Mouse (Mus musculus) neural tube, embryonic 10.5 days (tissue): ENCODE measurements around the gene Gm9887.

Source experiments
- DNase-seq: peaks from one replicate; pipeline ENCODE4 v3.0.0-alpha.2; 2017; ENCODE audit warnings: low spot score; ENCODE audit errors: extremely low spot score

The Gm9887 gene

GRCm38 (mm10) chr12:69371854-69372671 is at the start of gene Gm9887, which contains the start of gene Arf6:
TSS of gene Gm9887 (minus strand) at chr12:69372458.
TSS of gene Arf6 (plus strand) at chr12:69372150.
- DNase-seq, result peak; percentile 96

DNA sequence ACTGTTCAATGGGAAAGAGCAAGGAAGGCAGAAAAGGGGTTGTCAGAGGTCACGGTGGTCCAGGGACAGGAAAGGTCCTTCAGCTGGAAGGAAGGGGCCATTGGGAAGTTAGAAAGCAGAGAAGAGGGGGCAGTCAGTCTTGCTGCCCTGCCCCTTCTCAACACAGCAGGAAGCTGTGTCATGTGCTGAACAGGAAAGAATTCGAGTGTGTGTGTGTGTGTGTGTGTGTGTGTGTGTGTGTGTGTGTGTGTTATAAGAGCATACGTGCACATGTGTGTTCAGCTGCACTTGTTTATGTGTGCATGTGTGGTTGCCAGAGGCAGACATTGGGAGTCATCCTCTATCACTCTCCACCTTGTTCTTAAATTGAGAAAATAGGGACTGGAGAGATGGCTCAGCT is 48.5 kb upstream of the Gm9887 start:
- DNase-seq, result no peak

GRCm38 (mm10) chr12:69419606-69420005 is 47.3 kb upstream of the Gm9887 start:
- DNase-seq, result no peak

GRCm38 (mm10) chr12:69419017-69419605 is 46.9 kb upstream of the Gm9887 start:
- DNase-seq, result no peak

- no peak for DNase-seq
These were observed 46.3 kb upstream of the Gm9887 start for GRCm38 (mm10) chr12:69418606-69419005.

DNA sequence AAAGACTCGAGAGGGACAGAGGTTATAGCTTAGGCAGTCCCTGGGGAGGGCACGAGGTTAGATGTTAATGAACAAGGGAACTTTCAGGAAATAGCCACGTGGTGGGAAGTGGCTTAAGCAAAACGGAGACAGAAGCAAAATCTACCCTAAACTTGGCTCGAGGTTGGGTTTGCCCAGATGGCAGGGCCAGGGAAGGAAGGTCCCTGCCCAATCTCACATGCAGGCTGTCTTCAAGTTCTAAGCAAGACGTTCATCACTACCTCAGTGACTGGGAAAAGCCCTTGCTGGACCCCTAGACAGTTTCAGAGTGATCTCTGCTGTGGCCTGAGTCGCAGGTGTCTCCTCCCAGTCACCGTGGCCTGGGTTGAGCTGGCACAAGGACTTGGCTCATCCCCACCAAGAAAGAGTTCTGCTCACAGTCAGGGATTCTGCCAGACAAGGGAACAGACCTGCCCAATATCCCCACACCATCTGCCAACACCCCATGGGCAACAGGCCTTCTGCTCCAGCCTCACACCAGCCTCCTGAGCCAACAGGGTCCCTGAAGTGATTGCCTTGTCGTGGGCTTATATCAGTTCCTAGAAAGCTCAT is 45.5 kb upstream of the Gm9887 start:
- DNase-seq, result no peak

DNA sequence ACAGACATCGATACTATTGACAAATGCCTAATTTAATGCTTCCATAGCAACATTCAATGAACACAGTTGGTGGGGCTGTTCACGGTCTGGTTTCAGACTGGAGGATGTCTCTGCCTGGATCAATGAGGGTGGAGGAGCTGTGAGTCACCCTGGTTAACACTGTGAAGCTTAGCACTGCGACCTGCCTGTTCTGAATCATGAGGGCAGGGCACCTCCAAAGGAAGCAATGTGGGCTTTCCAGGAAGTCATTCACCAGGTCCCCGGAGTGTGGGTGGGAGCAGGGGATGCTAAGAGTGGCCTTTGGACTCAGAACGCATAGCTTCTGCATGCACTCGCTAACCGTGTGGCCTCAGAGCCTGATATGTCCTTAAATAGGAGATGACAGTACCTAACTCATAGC is 44.5 kb upstream of the Gm9887 start:
- DNase-seq, result no peak

DNA sequence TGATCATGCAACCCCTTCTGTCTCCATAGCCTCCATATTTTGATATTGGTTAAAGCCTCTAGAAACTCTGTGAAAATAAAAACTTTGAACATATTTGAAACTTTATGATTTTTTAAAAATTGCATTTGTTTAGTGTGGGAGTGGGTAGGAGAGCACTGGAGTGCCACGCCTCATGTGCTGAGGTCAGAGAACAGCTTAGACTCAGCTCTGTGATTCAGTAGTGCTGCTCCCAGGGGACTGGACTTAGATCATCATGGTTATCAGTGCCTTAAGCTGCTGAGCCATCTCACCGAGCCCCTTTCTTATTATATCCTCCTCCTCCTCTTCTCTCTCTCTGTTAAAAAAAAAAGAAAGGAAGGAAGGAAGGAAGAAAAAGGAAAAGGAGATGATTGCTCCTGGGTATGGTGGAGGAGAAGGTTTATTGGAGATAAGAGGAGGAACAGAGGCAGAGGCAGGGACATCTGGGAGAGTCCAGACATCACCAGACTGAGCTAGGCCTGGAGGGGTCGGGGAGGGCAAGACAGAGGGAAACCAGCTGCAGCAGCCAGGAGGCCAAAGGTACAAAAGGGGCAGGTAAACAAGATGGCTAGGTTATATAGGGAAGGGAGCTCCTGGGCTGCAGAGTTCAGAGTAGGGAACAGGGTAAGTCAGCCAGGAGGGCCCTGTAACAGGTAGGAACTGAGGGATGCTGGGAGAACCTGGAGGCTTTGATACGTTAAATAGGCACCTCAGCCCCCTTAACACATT is 42.7 kb upstream of the Gm9887 start:
- no peak for DNase-seq

GRCm38 (mm10) chr12:69413303-69413702 is 41.0 kb upstream of the Gm9887 start:
- DNase-seq, result no peak

- no peak for DNase-seq
These were observed 39.7 kb upstream of the Gm9887 start for GRCm38 (mm10) chr12:69411936-69412335.

DNA sequence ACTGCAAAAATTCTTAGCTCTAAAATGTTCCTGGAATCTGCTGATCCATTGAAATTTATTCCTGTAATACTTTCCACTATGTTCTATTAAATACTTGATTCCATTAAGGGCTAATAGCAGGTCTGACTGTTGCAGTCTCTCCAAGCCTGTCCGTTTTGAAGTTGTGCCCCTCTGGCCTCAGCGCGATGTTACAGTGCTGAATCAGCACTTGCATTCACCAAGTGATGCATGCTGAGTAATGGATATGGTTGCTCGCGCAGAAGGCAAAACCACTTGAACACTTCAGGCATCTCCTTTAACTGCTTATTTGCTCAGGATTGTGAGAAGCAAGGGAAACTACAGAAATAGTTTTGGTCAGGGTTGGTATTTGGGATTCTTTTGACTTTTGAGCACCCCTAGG is 38.5 kb upstream of the Gm9887 start:
- no peak for DNase-seq

GRCm38 (mm10) chr12:69402594-69403167 is 30.4 kb upstream of the Gm9887 start:
- no peak for DNase-seq

DNA sequence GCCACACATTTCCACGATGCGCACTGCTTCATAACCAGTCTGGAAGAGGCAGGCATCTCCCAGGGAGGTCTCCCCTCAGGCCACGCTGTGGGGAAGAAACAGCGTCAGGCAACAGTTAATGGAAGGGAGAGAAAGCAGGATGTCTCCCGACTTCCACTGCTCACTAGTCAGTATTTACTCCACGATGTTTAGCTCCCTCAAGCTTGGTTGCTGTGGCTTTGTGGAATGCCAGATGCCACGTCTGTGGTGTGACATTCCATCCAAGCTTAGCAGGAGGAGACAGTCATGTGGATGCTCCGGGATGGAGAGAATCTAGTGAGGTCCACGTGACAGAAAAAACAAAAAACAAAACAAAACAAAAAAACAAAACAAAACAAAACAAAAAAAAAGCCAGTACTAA is 29.8 kb upstream of the Gm9887 start:
- DNase-seq, result no peak

- no peak for DNase-seq
These were observed 28.6 kb upstream of the Gm9887 start for GRCm38 (mm10) chr12:69400871-69401286.

DNA sequence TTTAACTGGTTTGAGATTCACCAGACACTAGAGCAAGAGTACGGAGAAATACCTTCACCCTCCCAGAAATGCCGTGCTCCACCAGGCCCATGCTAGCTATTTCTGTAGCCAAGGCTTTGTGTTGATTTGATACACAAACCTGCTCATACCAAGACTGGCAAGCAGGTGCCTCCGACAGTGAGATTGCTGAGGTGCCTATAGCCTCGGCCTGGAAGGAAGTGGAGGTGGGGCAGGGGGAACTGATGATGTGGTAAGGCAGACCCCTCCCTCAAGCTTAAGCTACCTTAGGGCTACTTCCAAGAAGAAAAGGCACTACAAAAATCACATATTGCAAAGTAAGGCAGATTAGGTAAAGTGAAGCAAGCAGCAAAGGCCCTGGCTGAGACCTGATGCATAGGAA is 28.1 kb upstream of the Gm9887 start:
- DNase-seq, result no peak

DNA sequence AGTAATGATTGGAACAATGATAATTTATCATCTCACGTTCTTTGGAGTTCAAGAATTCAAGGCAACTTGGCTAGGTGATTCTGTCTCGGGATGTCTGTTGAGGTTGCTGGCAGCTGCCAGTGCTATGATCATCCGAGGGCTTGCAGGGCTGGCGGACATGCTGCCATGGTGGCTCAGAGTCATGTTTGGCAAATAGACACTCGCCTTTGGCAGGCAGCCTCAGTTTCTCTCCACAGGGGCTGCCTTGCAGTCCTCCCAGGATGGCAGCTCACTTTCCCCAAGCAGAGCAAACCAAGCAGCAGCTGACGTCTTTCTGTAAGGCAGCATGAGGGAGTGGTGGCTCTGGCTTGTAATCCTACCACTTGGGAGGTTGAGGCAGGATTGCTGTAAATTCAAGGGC is 22.2 kb upstream of the Gm9887 start:
- DNase-seq, result no peak

GRCm38 (mm10) chr12:69393076-69393475 is 20.8 kb upstream of the Gm9887 start:
- no peak for DNase-seq

DNA sequence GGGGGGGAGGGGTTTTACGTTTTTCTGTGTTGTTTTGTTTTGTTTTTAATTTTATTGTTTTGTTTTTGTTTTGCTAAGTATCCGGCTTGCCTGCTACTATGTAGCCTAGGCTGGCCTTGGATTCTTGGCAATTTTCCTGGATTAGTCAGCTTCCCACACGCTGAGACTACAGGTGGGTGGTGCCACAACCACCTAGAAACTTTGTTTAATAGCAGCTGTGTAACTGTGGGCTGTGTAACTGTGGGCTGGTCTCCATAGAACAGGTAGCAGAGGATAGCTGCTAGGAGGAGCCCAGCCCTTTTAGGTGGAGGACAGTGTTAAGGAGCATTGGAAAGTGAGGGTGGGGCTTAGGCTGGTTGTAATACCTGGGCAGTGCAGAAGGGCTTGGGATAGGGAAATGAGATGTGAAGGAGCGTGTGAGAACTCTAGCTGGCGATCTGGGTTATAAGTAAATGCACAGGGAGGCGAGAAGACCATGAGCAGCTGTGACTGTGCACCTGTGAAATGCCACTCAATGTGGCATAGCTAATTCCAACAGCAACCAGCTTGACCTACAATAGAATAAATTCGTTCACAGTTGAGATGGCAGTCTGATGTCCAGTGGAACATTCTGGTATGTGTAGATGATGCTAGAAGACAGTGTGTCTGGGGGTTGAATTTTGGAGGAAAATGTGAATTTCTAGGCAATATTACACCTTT is 17.9 kb upstream of the Gm9887 start:
- DNase-seq, result no peak

GRCm38 (mm10) chr12:69389273-69389938 is 17.1 kb upstream of the Gm9887 start:
- DNase-seq, result no peak

- no peak for DNase-seq
These were observed 16.1 kb upstream of the Gm9887 start for GRCm38 (mm10) chr12:69388321-69388869.
